Mouse (Mus musculus) lung, postnatal 0 days (tissue): ENCODE results near the gene B3glct. TPM values are rescaled to one million over a fixed set of nuclear protein-coding genes. Genes with fewer than 3 reads are reported as not detected.

Source experiments
- ATAC-seq: fragments of 200-750 bp; cut with Nextera tagmentation; 2 replicates; pipeline ENCODE4 v1.8.0; 2017; ENCODE audit warnings: moderate library complexity
- DNase-seq: peaks from one replicate; pipeline ENCODE4 v3.0.0-alpha.2; 2016; ENCODE audit warnings: low spot score
- H3K27ac ChIP-seq: fragments of 300-500 bp; sonication (generic); 2 replicates; pipeline ENCODE4 v1.5.1; 2014; ENCODE audit warnings: antibody characterized with exemption, mild to moderate bottlenecking, low read length, mixed read lengths
- H3K27me3 ChIP-seq: fragments of 300-500 bp; sonication (generic); replicated peaks from 2 replicates; pipeline ENCODE4 v1.6.1; 2014; ENCODE audit warnings: low read length, mixed read lengths; ENCODE audit not compliant: insufficient read depth
- H3K36me3 ChIP-seq: fragments of 300-500 bp; sonication (generic); 2 replicates; pipeline ENCODE4 v1.6.1; 2014; ENCODE audit warnings: low read length, mixed read lengths; ENCODE audit not compliant: insufficient read depth
- H3K4me1 ChIP-seq: fragments of 300-500 bp; sonication (generic); 2 replicates; pipeline ENCODE4 v1.6.1; 2014; ENCODE audit warnings: antibody characterized with exemption, low read depth, low read length, mixed read lengths; ENCODE audit not compliant: insufficient read depth
- H3K4me2 ChIP-seq: fragments of 300-500 bp; sonication (generic); replicated peaks from 2 replicates; pipeline ENCODE4 v1.6.1; 2014; ENCODE audit warnings: low read depth, mild to moderate bottlenecking, low read length, moderate library complexity, mixed read lengths
- H3K4me3 ChIP-seq: fragments of 300-500 bp; sonication (generic); 2 replicates; pipeline ENCODE4 v1.5.1; 2014; ENCODE audit warnings: low read depth, low read length
- H3K9ac ChIP-seq: fragments of 300-500 bp; sonication (generic); replicated peaks from 2 replicates; pipeline ENCODE4 v1.6.1; 2014; ENCODE audit warnings: low read depth, mild to moderate bottlenecking
- H3K9me3 ChIP-seq: fragments of 300-500 bp; sonication (generic); 2 replicates; pipeline ENCODE4 v1.6.1; 2016; ENCODE audit warnings: low read length, mixed read lengths
- CTCF ChIP-seq: IDR thresholded peaks from 2 replicates; pipeline ENCODE4 v1.5.1; 2016; ENCODE audit warnings: antibody characterized with exemption, mild to moderate bottlenecking
- EP300 ChIP-seq: IDR thresholded peaks from 2 replicates; pipeline ENCODE4 v1.6.1; 2016; ENCODE audit warnings: antibody characterized with exemption, mild to moderate bottlenecking, control low read depth
- WGBS: fragments of 180-500 bp; shearing (Covaris S2); extraction: QIAGEN DNeasy Blood & Tissue Kit; methylation state at CpG from one replicate; pipeline ENCODE4 v1.1.7; 2014; 5-methylcytosine and 5-hydroxymethylcytosine counted together
- polyA plus RNA-seq: library from polyadenylated mRNA; unstranded; fragments of >200 nt; fragmentation: Nextera tagmentation; extraction: Ambion mirVana; gene quantifications from 2 replicates; pipeline ENCODE4 v1.2.1, GENCODE M21; 2015

The B3glct gene
- polyA plus RNA-seq: 5.0 and 5.1 TPM in 2 replicates

GRCm38 (mm10) chr5:149678100-149678989, at the start of gene B3glct:
Gene B3glct, plus strand, starts transcription at chr5:149678230.
- H3K4me2 ChIP-seq: peak within 1 kb of the TSS; percentile 94
- no peaks in the 10 kb centered on the region for H3K27me3 ChIP-seq
- 4% methylated on average over 28 of the region's 106 CpGs for WGBS
- peaks cover 8% of the 10 kb centered on the region; the same call in 1 of the 2 replicates for H3K4me1 ChIP-seq
- peak within 1 kb of the TSS; percentile 53 for H3K9ac ChIP-seq
- no peaks in the 10 kb centered on the region for H3K9me3 ChIP-seq
- H3K4me3 ChIP-seq: peak within 1 kb of the TSS; percentile 66
- H3K27ac ChIP-seq: peak within 1 kb of the TSS; percentile 70; the same call in 1 of the 2 replicates
- DNase-seq (peak; percentile 84), ATAC-seq (peak; percentile 98)
- TF ChIP-seq CTCF: peak; percentile 80
- TF ChIP-seq EP300: no peak
- H3K36me3 ChIP-seq: no peaks in the 10 kb centered on the region

- Histone ChIP-seq H3K27ac (no peak overlapping the region), H3K27me3 (no peaks in the 10 kb centered on the region), H3K9ac (0 out of 2 replicates have a peak overlapping the region, but pooled peaks have one; percentile 33), H3K4me1 (no peaks in the 10 kb centered on the region), H3K4me3 (no peak overlapping the region), H3K9me3 (no peaks in the 10 kb centered on the region), H3K4me2 (peak overlapping the region; percentile 96), H3K36me3 (peaks cover 8% of the 10 kb centered on the region; the same call in 1 of the 2 replicates)
- TF ChIP-seq CTCF (no peak), EP300 (no peak)
- WGBS: 61% methylated on average over 11 of the region's 11 CpGs
- DNase-seq: no peak
- no peak for ATAC-seq
Measured at GRCm38 (mm10) chr5:149634409-149635035, 43.5 kb upstream of the B3glct start.

GRCm38 (mm10) chr5:149635556-149635955, 42.5 kb upstream of the B3glct start:
- H3K27ac ChIP-seq: peak overlapping the region; percentile 74
- WGBS: 0% methylated on average over 21 of the region's 24 CpGs
- H3K4me1 ChIP-seq: no peaks in the 10 kb centered on the region
- ATAC-seq (no peak), DNase-seq (peak; percentile 45)
- peak overlapping the region; percentile 33; the same call in 1 of the 2 replicates for H3K9ac ChIP-seq
- H3K4me2 ChIP-seq: peak overlapping the region; percentile 96
- H3K4me3 ChIP-seq: peak overlapping the region; percentile 58
- TF ChIP-seq CTCF (no peak), EP300 (no peak)
- no peaks in the 10 kb centered on the region for H3K27me3 ChIP-seq
- H3K9me3 ChIP-seq: no peaks in the 10 kb centered on the region
- no peaks in the 10 kb centered on the region; the same call in 1 of the 2 replicates for H3K36me3 ChIP-seq

- peak; percentile 99 for DNase-seq
- no peaks in the 10 kb centered on the region for H3K4me1 ChIP-seq
- H3K27ac ChIP-seq: peak within 1 kb of the TSS; percentile 74
- no peaks in the 10 kb centered on the region for H3K27me3 ChIP-seq
- H3K9ac ChIP-seq: peak within 1 kb of the TSS; percentile 33; the same call in 1 of the 2 replicates
- no peaks in the 10 kb centered on the region for H3K36me3 ChIP-seq
- ATAC-seq: peak; percentile 99
- under 1% methylated on average over 46 of the region's 60 CpGs for WGBS
- peak within 1 kb of the TSS; percentile 96 for H3K4me2 ChIP-seq
- H3K4me3 ChIP-seq: peak within 1 kb of the TSS; percentile 58
- no peaks in the 10 kb centered on the region for H3K9me3 ChIP-seq
- peak; percentile 43 for TF ChIP-seq CTCF
- TF ChIP-seq EP300: no peak
Measured at GRCm38 (mm10) chr5:149636075-149636920, 41.7 kb upstream of the B3glct start, which contains the start of gene Hsph1. Gene Hsph1, minus strand, starts transcription at chr5:149636376.

GRCm38 (mm10) chr5:149637306-149637705, 40.7 kb upstream of the B3glct start:
- DNase-seq (no peak), ATAC-seq (no peak)
- no peak overlapping the region for H3K27ac ChIP-seq
- H3K4me1 ChIP-seq: no peaks in the 10 kb centered on the region
- H3K36me3 ChIP-seq: no peaks in the 10 kb centered on the region
- H3K27me3 ChIP-seq: no peaks in the 10 kb centered on the region
- no peak overlapping the region for H3K4me3 ChIP-seq
- no peak overlapping the region for H3K9ac ChIP-seq
- TF ChIP-seq CTCF (no peak), EP300 (no peak)
- H3K4me2 ChIP-seq: no peak overlapping the region
- WGBS: 44% methylated on average over 8 of the region's 8 CpGs
- H3K9me3 ChIP-seq: no peaks in the 10 kb centered on the region
